Mouse (Mus musculus) stomach, adult 2 months (tissue): ENCODE results near the gene Aurkc. TPM values are rescaled to one million over a fixed set of nuclear protein-coding genes. Genes with fewer than 3 reads are reported as not detected.

Experiments used
- polyA plus RNA-seq: library from polyadenylated mRNA; depleted of rRNA; stranded (reverse); fragments of >200 nt; gene quantifications from 2 replicates; pipeline ENCODE4 v1.2.3, GENCODE M21; 2012; rRNA removed

Gene Aurkc
- polyA plus RNA-seq: not detected in 2 replicates

DNA sequence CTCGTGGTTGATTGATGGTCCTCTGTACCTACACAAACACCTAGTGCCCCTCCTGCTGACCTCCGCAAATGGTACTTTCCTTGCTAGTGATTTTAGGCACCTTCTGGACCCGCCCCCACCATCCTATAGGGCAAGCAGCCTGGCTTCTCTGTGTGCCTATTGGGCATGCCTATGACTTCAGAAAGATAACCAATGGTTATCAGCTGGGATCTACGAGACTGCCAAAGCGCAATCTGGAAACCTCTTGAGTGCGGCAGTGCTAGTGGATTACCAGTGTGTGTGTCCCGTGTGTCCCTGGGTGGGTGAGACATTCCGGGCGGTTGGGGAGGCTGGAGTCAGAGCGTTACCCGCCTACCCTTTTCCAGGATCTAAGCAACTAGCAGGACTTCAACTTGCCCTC lies at the start of gene Aurkc:
Gene Aurkc (plus strand): TSS at position 50 of the 400 bp plus-strand sequence.

Other genes starting within 250 kb of the Aurkc start
- 2.5 and 4.6 TPM in 2 replicates for gene Zfp954, start 126.2 kb downstream of the Aurkc start, polyA plus RNA-seq
- gene Zfp773, start 141.5 kb downstream of the Aurkc start, polyA plus RNA-seq: 0.05 TPM in 2 replicates
- 0.09 and 0.13 TPM in 2 replicates for gene Zfp418, start 176.0 kb downstream of the Aurkc start, polyA plus RNA-seq
- 0.55 and 0.56 TPM in 2 replicates for gene Zfp772, start 214.7 kb downstream of the Aurkc start, polyA plus RNA-seq